In genomic region chr16:4474882-4475803, GRCm38 (mm10) we compare ENCODE assay signal across 8 mouse cellular contexts. TPM values are rescaled to one million over a fixed set of nuclear protein-coding genes. Genes with fewer than 3 reads are reported as not detected.
DNase-seq lines count a peak whose midpoint lies in the region; ATAC-seq lines count a peak whose summit lies in the region.

No protein-coding gene starts in this region.

- peak overlapping the region; percentile 54 for H3K4me3 ChIP-seq in hindbrain, embryonic 13.5 days

- DNase-seq in T-cell, adult 2 months (ENCODE audit: low spot score), result peak; percentile 97
- DNase-seq in cerebellum, postnatal 36 days, result peak; percentile 96 to 99
- peak; percentile 95 to 96 for DNase-seq in frontal cortex, postnatal 25 days (ENCODE audit: low spot score in 2 of 2)
- DNase-seq in layer of hippocampus, postnatal 14 days (ENCODE audit: low spot score in 2 of 2), result peak; percentile 95 to 99
- peak; percentile 96 for DNase-seq in lung, postnatal 10 days
- peak; percentile 96 for DNase-seq in ovary, postnatal 14 days (ENCODE audit: low spot score)
- DNase-seq in thymus, postnatal 10 days (ENCODE audit: low spot score in 2 of 2), result peak; percentile 89 to 97

- no peaks in the 10 kb centered on the region for H3K9me3 ChIP-seq in hindbrain, embryonic 13.5 days

- no peaks in the 10 kb centered on the region for H3K36me3 ChIP-seq in hindbrain, embryonic 13.5 days

- H3K4me2 ChIP-seq in hindbrain, embryonic 13.5 days, result peak overlapping the region; percentile 83

- peaks cover 6% of the 10 kb centered on the region for H3K4me1 ChIP-seq in hindbrain, embryonic 13.5 days (replicated peaks)

- H3K9ac ChIP-seq in hindbrain, embryonic 13.5 days, result peak overlapping the region; percentile 81

- H3K27ac ChIP-seq in hindbrain, embryonic 13.5 days, result peak overlapping the region; percentile 69

- H3K27me3 ChIP-seq in hindbrain, embryonic 13.5 days, result no peaks in the 10 kb centered on the region

- 17% methylated on average over 42 of the region's 42 CpGs for WGBS in hindbrain, embryonic 13.5 days

- ATAC-seq in hindbrain, embryonic 13.5 days (ENCODE audit: low FRiP score), result peak; percentile 93

RNA-seq across cellular contexts. Expression of gene Adcy9, which starts 54.8 kb away (rescaled TPM):
- 2.6 and 2.8 TPM in 2 replicates for polyA plus RNA-seq in hindbrain, embryonic 13.5 days (2015; fragmentation: Nextera tagmentation; extraction: Ambion mirVana)
- total RNA-seq in layer of hippocampus, postnatal 14 days (2021), result 10 to 100 TPM; 72.3 to 74.6 TPM

Comparison
In these comparisons a context has a peak if more than half of its experiments do, and no peak if none do; other contexts are left out.
1. Peak in every context shown above with its lines: DNase-seq, ATAC-seq, H3K4me3 ChIP-seq and H3K27ac ChIP-seq.